Mouse (Mus musculus) lung, embryonic 15.5 days (tissue): ENCODE measurements around the gene Casp3. TPM values are rescaled to one million over a fixed set of nuclear protein-coding genes. Genes with fewer than 3 reads are reported as not detected.
A peak's percentile ranks its signal among the peaks of the same experiment; 100 is the strongest.
"Not testable (repeated sequence)": the region's sequence is repeated elsewhere in the genome, so short reads cannot be mapped to it uniquely, and the experiment has no call there.

Experiments used
- ATAC-seq: fragments of 200-750 bp; cut with Nextera tagmentation; 2 replicates; pipeline ENCODE4 v1.8.0; 2017; ENCODE audit warnings: moderate number of reproducible peaks, borderline replicate concordance; ENCODE audit not compliant: low FRiP score, low TSS enrichment; ENCODE audit errors: extremely low read depth
- H3K27ac ChIP-seq: fragments of 300-500 bp; sonication (generic); 2 replicates; pipeline ENCODE4 v1.5.1; 2015; ENCODE audit warnings: moderate library complexity, mild to moderate bottlenecking, inconsistent platforms
- H3K27me3 ChIP-seq: fragments of 300-500 bp; sonication (generic); 2 replicates; pipeline ENCODE4 v1.6.1; 2015; ENCODE audit warnings: inconsistent platforms
- H3K36me3 ChIP-seq: fragments of 300-500 bp; sonication (generic); 2 replicates; pipeline ENCODE4 v1.6.1; 2015; ENCODE audit warnings: inconsistent platforms
- H3K4me1 ChIP-seq: fragments of 300-500 bp; sonication (generic); 2 replicates; pipeline ENCODE4 v1.6.1; 2015; ENCODE audit warnings: inconsistent platforms
- H3K4me2 ChIP-seq: fragments of 300-500 bp; sonication (generic); 2 replicates; pipeline ENCODE4 v1.6.1; 2015; ENCODE audit warnings: inconsistent platforms, mild to moderate bottlenecking, moderate library complexity
- H3K4me3 ChIP-seq: fragments of 300-500 bp; sonication (generic); 2 replicates; pipeline ENCODE4 v1.5.1; 2015; ENCODE audit warnings: mild to moderate bottlenecking, inconsistent platforms
- H3K9ac ChIP-seq: fragments of 300-500 bp; sonication (generic); 2 replicates; pipeline ENCODE4 v1.6.1; 2015; ENCODE audit warnings: inconsistent platforms
- H3K9me3 ChIP-seq: fragments of 300-500 bp; sonication (generic); 2 replicates; pipeline ENCODE4 v1.6.1; 2016; ENCODE audit warnings: inconsistent platforms
- WGBS: fragments of 180-500 bp; shearing (Covaris S2); methylation state at CpG from one replicate; pipeline ENCODE4 v1.1.7; 2015; 5-methylcytosine and 5-hydroxymethylcytosine counted together
- polyA plus RNA-seq: library from polyadenylated mRNA; unstranded; fragments of >200 nt; fragmentation: Nextera tagmentation; extraction: Ambion mirVana; gene quantifications from 2 replicates; pipeline ENCODE4 v1.2.1, GENCODE M21; 2015

Gene Casp3
- 92.2 and 99.2 TPM in 2 replicates for polyA plus RNA-seq

GRCm38 (mm10) chr8:46616879-46617689 lies at the start of gene Casp3, which contains the start of gene Primpol:
Casp3 (plus strand) TSS chr8:46617291.
Primpol (minus strand) TSS chr8:46617212.
- WGBS, result under 1% methylated on average over 54 of the region's 54 CpGs
- peaks cover 28% of the 10 kb centered on the region for H3K4me1 ChIP-seq
- peak within 1 kb of the TSS; percentile 80 for H3K4me2 ChIP-seq
- peak within 1 kb of the TSS; percentile 80 for H3K4me3 ChIP-seq
- no peaks in the 10 kb centered on the region for H3K9me3 ChIP-seq
- H3K9ac ChIP-seq, result peak within 1 kb of the TSS; percentile 86
- H3K36me3 ChIP-seq, result no peaks in the 10 kb centered on the region
- ATAC-seq, result peak; percentile 98
- H3K27me3 ChIP-seq, result no peaks in the 10 kb centered on the region
- H3K27ac ChIP-seq, result peak within 1 kb of the TSS; percentile 90

DNA sequence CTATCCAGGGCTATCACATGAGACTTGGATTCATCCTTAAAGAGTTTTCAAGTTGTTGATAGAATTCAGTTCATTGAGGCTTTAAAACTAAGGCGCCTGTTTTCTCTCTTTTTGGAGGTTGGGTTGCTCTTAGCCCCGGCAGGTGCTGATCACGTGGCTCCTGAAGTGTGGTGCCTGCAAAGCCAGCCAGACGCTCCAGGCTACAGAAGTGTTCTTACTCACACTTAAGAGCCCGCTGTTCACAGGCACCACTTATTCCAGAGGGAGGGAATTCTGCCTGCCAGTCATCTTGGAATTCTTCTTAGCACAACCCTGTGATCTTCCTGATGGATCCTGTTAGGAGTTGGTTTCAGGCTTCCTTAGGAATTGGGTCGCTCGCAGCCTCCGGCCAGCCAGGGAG lies 49.1 kb upstream of the Casp3 start:
- Histone ChIP-seq H3K27me3 (no peaks in the 10 kb centered on the region), H3K9ac (no peak overlapping the region), H3K4me2 (no peak overlapping the region), H3K27ac (peak overlapping the region; percentile 59), H3K4me1 (peaks cover 14% of the 10 kb centered on the region), H3K4me3 (no peak overlapping the region), H3K36me3 (peaks cover 2% of the 10 kb centered on the region; the same call in 1 of the 2 replicates), H3K9me3 (no peaks in the 10 kb centered on the region)
- ATAC-seq, result 0 out of 2 replicates have a peak, but pooled peaks have one; percentile 62
- 64% methylated on average over 8 of the region's 8 CpGs for WGBS

GRCm38 (mm10) chr8:46568942-46569341 lies 48.1 kb upstream of the Casp3 start:
- WGBS, result 77% methylated on average over 2 of the region's 2 CpGs
- Histone ChIP-seq H3K4me1 (peaks cover 14% of the 10 kb centered on the region), H3K27me3 (no peaks in the 10 kb centered on the region), H3K27ac (no peak overlapping the region), H3K36me3 (peaks cover 9% of the 10 kb centered on the region; the same call in 1 of the 2 replicates), H3K4me2 (no peak overlapping the region), H3K4me3 (no peak overlapping the region), H3K9ac (no peak overlapping the region), H3K9me3 (no peaks in the 10 kb centered on the region)
- no peak for ATAC-seq

DNA sequence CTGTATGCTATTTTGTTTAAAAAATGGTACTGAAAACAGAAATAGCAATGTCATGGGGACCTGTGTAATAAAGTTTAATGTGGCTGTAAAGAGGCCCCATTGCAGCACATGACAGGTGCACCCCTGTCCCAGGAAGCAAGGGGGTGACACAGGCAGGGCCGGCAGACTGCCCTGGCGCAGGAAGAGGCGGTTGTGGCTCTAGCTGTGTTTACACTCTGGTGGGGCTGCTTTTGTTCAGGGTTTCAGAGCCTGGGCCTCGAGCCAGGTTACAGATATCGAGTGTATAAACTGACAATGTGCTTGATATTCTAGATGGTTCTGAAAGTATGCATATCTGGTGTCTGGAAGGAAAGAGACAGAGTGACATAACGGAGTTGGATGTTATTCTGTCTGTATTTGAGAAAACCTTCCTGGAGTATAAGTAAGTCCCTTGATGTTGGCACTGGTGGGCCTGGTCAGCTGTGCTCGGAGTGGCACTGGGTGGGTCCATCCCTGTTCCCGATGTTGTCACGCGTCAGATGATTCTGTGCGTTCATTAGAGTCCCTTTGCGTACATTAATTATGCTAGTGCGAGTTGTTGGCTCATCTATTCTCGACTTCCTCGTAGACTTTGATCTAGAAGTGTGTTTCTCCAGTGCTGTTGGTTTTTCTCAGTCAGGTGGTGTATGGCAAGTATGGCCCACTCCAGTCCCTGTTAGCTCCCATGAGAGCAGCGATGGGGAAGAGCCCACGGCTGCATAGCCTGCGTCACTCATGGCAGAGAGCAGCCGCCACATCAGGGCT lies 47.2 kb upstream of the Casp3 start:
- H3K4me2 ChIP-seq, result no peak overlapping the region

GRCm38 (mm10) chr8:46570673-46571072 lies 46.4 kb upstream of the Casp3 start:
- no peak overlapping the region for H3K27ac ChIP-seq
- peaks cover 14% of the 10 kb centered on the region for H3K4me1 ChIP-seq
- ATAC-seq, result no peak
- H3K4me2 ChIP-seq, result no peak overlapping the region
- no peak overlapping the region for H3K4me3 ChIP-seq
- no peaks in the 10 kb centered on the region for H3K27me3 ChIP-seq
- H3K9ac ChIP-seq, result no peak overlapping the region
- no peaks in the 10 kb centered on the region for H3K9me3 ChIP-seq
- WGBS, result 83% methylated on average over 10 of the region's 14 CpGs
- H3K36me3 ChIP-seq, result peaks cover 22% of the 10 kb centered on the region; the same call in 1 of the 2 replicates

More for the DNA sequence above, 47.2 kb upstream of the Casp3 start:
- WGBS, result 62% methylated on average over 19 of the region's 19 CpGs
- Histone ChIP-seq H3K4me3 (no peak overlapping the region), H3K36me3 (peaks cover 17% of the 10 kb centered on the region; the same call in 1 of the 2 replicates), H3K27me3 (no peaks in the 10 kb centered on the region), H3K27ac (peak overlapping the region; percentile 57), H3K9ac (no peak overlapping the region), H3K4me1 (peaks cover 14% of the 10 kb centered on the region), H3K9me3 (no peaks in the 10 kb centered on the region)
- peak; percentile 40; the same call in 1 of the 2 replicates for ATAC-seq

GRCm38 (mm10) chr8:46573446-46573845 lies 43.6 kb upstream of the Casp3 start:
- H3K36me3 ChIP-seq, result peaks cover 45% of the 10 kb centered on the region
- H3K9me3 ChIP-seq, result no peaks in the 10 kb centered on the region

DNA sequence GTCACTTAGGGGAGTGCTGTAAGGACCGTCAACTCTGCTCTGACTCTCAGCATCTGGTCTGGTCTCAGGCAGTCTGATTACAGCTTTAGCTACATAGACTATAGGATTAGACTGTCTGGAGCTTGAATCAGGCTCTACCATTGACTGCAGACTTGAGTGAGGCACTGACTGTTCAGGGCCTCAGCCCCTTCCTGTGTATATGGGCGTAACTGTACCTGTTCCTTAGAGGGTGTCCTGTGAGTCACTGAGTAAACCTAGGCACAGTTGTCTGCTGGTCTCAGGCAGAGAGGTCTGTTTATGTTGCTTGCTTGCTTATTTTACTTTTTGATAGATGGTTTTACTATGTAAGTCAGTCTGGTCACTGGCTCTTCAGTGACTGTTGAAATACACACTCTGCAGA lies 43.1 kb upstream of the Casp3 start:
- Histone ChIP-seq H3K27me3 (no peaks in the 10 kb centered on the region), H3K27ac (no peak overlapping the region), H3K36me3 (peaks cover 50% of the 10 kb centered on the region), H3K4me1 (peaks cover 9% of the 10 kb centered on the region; the same call in 1 of the 2 replicates), H3K4me3 (no peak overlapping the region), H3K9ac (no peak overlapping the region), H3K9me3 (no peaks in the 10 kb centered on the region), H3K4me2 (no peak overlapping the region)
- 86% methylated on average over 2 of the region's 2 CpGs for WGBS
- ATAC-seq, result no peak

More at GRCm38 (mm10) chr8:46573446-46573845, 43.6 kb upstream of the Casp3 start:
- no peak overlapping the region for H3K9ac ChIP-seq
- H3K4me3 ChIP-seq, result no peak overlapping the region
- no peak overlapping the region for H3K27ac ChIP-seq
- peaks cover 9% of the 10 kb centered on the region; the same call in 1 of the 2 replicates for H3K4me1 ChIP-seq
- no peaks in the 10 kb centered on the region for H3K27me3 ChIP-seq
- ATAC-seq, result no peak
- WGBS, result 91% methylated on average over 2 of the region's 2 CpGs
- no peak overlapping the region for H3K4me2 ChIP-seq

DNA sequence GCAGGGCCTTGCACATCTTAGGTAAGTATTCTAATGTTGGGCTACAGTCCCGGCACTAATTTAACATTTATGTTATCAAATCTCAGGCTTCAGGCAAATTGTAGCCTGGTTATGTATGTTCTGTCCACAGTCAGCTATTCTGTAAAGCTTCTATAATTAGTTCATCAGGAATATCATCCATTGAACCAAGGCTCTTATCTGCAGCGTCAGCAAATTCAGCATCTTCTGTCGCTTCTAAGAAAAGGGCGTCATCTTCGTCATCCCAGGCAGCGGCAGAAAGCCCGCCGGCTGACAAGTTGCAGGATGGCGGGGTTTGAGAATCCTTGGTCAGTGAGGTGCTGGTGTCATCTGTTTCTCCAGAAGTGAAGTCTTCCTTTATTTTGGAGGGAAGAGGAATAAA lies 38.3 kb upstream of the Casp3 start:
- Histone ChIP-seq H3K27ac (no peak overlapping the region), H3K9me3 (no peaks in the 10 kb centered on the region), H3K4me3 (no peak overlapping the region), H3K36me3 (peaks cover 60% of the 10 kb centered on the region), H3K4me1 (no peaks in the 10 kb centered on the region), H3K4me2 (no peak overlapping the region), H3K27me3 (no peaks in the 10 kb centered on the region), H3K9ac (no peak overlapping the region)
- ATAC-seq, result no peak
- WGBS, result 94% methylated on average over 9 of the region's 9 CpGs

- not testable (repeated sequence) for H3K4me2 ChIP-seq, H3K9me3 ChIP-seq, H3K27me3 ChIP-seq, H3K9ac ChIP-seq, H3K4me3 ChIP-seq, H3K27ac ChIP-seq, H3K4me1 ChIP-seq, ATAC-seq
- peaks cover 14% of the 10 kb centered on the region for H3K36me3 ChIP-seq
- WGBS, result 55% methylated on average over 4 of the region's 4 CpGs
Observed at GRCm38 (mm10) chr8:46584328-46584727, 32.8 kb upstream of the Casp3 start.

GRCm38 (mm10) chr8:46585576-46585975 lies 31.5 kb upstream of the Casp3 start:
- Histone ChIP-seq H3K9me3 (no peaks in the 10 kb centered on the region), H3K4me1 (no peaks in the 10 kb centered on the region), H3K4me2 (no peak overlapping the region), H3K36me3 (peaks cover 6% of the 10 kb centered on the region; the same call in 1 of the 2 replicates), H3K4me3 (no peak overlapping the region), H3K9ac (no peak overlapping the region), H3K27me3 (no peaks in the 10 kb centered on the region), H3K27ac (no peak overlapping the region)
- WGBS, result 55% methylated on average over 3 of the region's 3 CpGs
- no peak for ATAC-seq

GRCm38 (mm10) chr8:46587911-46588310 lies 29.2 kb upstream of the Casp3 start:
- no peaks in the 10 kb centered on the region for H3K27me3 ChIP-seq
- no peak overlapping the region for H3K4me3 ChIP-seq
- 81% methylated on average over 5 of the region's 5 CpGs for WGBS
- ATAC-seq, result no peak
- H3K4me2 ChIP-seq, result no peak overlapping the region
- H3K36me3 ChIP-seq, result no peaks in the 10 kb centered on the region
- H3K27ac ChIP-seq, result no peak overlapping the region
- no peaks in the 10 kb centered on the region for H3K4me1 ChIP-seq
- H3K9ac ChIP-seq, result no peak overlapping the region
- H3K9me3 ChIP-seq, result no peaks in the 10 kb centered on the region
